Mouse (Mus musculus): ENCODE results near the gene Idnk. TPM values are rescaled to one million over a fixed set of nuclear protein-coding genes. Genes with fewer than 3 reads are reported as not detected.
"Not testable (repeated sequence)": the region's sequence is repeated elsewhere in the genome, so short reads cannot be mapped to it uniquely, and the experiment has no call there.

Gene Idnk
- total RNA-seq, 2 experiments from 2014 or later: 8.0 to 10.8 TPM

DNA sequence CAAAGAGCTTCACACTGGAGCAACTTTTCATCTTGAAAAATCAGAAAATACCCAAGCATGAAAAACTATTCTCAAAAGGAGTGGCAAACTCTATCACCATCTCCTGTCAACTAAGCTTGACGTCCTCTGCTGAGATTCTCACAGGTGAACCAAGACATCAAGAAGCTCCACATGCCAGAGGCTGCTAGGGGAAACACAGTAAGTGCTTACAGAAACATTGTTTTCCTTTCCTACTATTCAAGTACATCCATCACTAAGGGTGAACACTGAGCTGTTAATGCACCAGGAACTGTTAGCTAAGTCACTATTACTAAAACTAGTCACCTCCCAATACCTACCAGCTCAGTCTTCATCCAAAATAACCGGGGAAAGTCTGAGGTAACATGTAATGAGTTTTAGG, 32.5 kb upstream of the Idnk start:
- no peak for TF ChIP-seq CTCF (IDR thresholded peaks at IDR 0.05)
- no peak overlapping the region for H3K4me3 ChIP-seq
- DNase-seq: no peak
- no peak overlapping the region for H3K27ac ChIP-seq
- intact Hi-C loops (cut with DNase I): loop anchor here (10.0 kb wide), 1 partner anchor 260 kb away; the partner anchor contains the start of gene 2210016F16Rik

DNA sequence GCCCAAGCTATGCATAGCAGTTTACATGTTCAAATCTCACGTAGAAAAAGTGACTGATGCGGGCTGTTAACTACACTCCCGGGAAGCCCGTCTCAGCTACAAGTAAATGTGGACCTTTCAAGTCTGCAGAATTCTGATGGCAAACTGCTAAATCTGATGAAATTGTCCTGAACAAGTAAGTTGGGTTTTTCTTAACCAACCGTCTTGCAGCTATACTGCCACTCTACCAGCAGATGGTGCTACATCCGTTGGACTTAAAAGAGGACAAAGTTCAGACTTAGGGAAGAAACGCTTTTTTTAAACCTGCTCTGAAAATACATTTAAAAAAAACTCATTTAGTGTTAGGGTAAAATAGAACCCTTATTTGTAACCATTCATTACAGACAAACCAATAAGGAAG, 31.3 kb upstream of the Idnk start:
- Histone ChIP-seq H3K4me3 (peak overlapping the region; percentile 96), H3K27ac (peak overlapping the region; percentile 100)
- no peak; the same call in 1 of the 2 replicates for TF ChIP-seq CTCF (IDR thresholded peaks at IDR 0.05)
- peak; percentile 36 for DNase-seq
- intact Hi-C loops (cut with DNase I): loop anchor here (10.0 kb wide), 1 partner anchor 259 kb away; the partner anchor contains the start of gene 2210016F16Rik

DNA sequence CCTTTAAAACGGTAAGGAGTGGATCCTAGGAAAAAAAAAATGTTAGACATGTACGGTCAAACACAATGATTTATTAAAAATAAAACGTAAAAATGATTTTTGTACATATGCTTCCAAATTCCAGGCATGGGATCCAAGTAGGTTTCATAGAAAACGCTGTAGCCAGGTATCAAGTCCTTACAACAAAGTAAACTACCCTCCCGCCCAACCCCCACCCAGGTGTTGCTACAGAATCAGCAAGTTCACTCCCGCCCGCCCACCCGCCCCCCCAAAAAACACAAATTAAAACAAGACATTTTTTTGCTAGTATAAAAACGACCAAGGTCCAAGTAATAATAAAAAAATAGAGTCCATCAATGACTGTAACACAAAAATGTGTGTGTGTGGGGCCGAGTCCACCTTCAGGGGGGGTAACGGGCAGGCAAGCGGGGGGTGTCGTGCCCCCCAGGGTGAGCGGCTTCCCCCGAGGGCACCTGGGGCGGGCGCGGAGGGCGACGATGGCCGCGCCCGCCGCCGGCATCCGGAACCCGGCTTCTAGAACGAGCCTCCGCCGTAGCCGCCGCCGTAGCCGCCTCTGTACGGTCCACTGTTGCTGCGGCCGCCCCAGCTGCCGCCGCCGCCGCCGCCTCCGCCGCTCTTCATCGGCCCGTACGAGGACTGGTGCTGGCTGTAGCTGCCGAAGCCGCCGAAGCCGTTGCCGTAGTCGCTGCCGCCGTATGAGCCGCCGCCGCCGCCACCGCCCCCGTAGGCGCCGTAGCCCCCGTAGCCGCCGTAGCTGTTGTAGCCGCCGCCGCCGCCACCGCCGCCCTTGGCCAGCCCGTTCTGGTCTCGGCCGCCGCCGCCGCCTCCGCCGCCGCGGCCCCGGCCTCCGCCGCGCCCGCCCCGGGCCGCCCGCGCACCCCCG, 30.3 kb upstream of the Idnk start:
- intact Hi-C loops (cut with DNase I): loop anchor here (10.0 kb wide), 1 partner anchor 258 kb away; the partner anchor contains the start of gene 2210016F16Rik
- no peak for TF ChIP-seq CTCF (IDR thresholded peaks at IDR 0.05)
- H3K27ac ChIP-seq: peak overlapping the region; percentile 100
- peak overlapping the region; percentile 96 for H3K4me3 ChIP-seq
- DNase-seq: peak; percentile 64

DNA sequence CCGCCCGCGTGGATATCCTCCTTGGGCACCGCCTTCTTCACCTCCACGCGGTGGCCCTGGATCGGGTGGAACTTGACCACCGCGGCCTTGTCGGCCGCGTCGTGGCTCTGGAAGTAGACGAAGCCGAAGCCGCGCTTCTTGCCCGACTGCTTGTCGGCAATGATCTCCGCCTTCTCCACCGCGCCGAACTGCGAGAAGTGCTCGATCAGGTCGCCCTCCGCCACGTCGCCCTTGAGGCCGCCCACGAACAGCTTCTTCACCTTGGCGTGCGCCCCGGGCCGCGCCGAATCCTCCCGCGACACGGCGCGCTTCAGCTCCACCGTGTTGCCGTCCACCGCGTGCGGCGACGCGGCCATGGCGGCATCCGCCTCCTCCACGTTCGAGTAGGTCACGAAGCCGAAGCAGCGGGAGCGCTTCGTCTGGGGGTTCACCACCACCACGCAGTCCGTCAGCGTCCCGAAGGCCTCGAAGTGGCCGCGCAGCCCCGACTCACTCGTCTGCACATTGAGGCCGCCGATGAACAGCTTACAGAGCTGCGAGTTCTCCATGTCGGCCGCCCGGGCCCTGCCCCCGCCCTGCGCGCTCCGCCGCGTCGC, 29.6 kb upstream of the Idnk start:
- peak; percentile 72 for DNase-seq
- no peak for TF ChIP-seq CTCF (IDR thresholded peaks at IDR 0.05)
- intact Hi-C loops (cut with DNase I): loop anchor here (2.0 to 10.0 kb wide), 2 partner anchors 29 to 257 kb away; partner anchors contain the start of genes 2210016F16Rik and Idnk
- H3K27ac ChIP-seq: peak overlapping the region; percentile 100
- peak overlapping the region; percentile 96 for H3K4me3 ChIP-seq

DNA sequence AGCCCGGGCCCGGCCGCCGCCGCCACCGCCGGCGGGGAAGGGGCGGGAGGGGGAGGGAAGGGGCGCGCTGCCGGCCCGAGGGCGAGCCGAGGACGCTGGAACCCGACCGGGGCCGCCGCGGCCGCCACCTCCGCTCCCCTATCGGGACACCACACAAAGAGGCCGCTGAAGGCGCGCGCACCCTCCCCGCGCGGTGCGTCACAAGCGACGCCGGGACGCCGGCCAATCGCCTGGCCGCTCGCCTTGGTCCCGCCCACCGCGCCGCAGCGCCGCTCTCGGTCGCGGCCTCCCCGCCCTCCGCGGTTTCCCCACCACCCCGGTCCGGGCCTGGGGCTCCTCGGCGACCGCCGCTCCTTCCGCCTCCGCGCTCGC, 29.1 kb upstream of the Idnk start, which contains the start of gene Hnrnpa0:
Gene Hnrnpa0 (minus strand): TSS at position 161 of the 372 bp plus-strand sequence.
- peak within 1 kb of the TSS; percentile 100 for H3K27ac ChIP-seq
- peak; percentile 97 for DNase-seq
- peak within 1 kb of the TSS; percentile 96 for H3K4me3 ChIP-seq
- intact Hi-C loops (cut with DNase I): loop anchor here (2.0 to 10.0 kb wide), 2 partner anchors 28 to 256 kb away; partner anchors contain the start of genes 2210016F16Rik and Idnk
- no peak for TF ChIP-seq CTCF (IDR thresholded peaks at IDR 0.05)

DNA sequence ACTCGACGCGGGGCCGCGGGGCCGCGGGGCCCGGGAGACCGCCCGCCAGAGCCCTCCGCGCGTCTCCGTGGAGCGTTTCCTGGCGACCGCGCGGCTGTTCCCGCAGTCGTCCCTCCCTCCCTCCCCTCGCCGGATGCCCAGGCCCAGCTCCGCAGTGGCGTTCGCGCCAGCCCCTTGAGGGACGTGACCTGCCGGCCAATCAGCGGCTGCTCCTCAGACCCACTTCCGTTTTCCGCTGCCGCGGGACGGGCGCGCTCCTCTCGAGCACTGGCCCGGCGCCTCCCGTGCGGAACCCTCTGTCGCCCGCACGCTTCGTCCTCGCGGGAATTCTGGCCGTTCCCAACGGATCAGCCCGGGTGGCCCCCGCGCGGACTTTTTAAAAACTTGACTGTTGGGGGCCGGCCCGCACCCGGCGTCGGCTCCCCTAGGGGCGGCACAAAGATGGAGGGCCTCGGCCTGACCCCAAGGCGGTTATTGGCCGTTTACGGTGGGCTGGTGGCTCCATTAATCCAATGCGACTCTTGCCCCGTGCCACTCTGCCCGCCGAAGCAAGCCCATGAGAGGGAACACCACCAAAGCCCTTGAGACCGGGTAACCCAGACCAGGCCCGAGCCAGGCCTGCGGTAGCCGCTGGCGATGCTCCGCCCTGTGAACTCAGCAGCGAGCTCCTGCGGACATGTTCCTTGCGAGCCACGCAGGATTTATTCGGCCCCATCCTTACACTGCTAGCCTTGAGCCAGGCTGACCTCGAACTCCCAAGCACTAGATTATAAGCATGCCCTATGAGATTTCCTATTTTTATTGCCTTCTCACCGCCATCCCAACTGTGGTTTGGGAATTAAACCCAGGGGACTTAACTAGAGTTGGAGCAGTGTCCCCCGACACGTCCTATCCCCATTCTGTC, 28.4 kb upstream of the Idnk start:
- Histone ChIP-seq H3K27ac (peak overlapping the region; percentile 100), H3K4me3 (peak overlapping the region; percentile 96)
- DNase-seq: peak; percentile 99
- TF ChIP-seq CTCF (IDR thresholded peaks at IDR 0.05): peak; percentile 9; the same call in 1 of the 2 replicates
- intact Hi-C loops (cut with DNase I): loop anchor here (2.0 to 10.0 kb wide), 2 partner anchors 28 to 256 kb away; partner anchors contain the start of genes 2210016F16Rik and Idnk

DNA sequence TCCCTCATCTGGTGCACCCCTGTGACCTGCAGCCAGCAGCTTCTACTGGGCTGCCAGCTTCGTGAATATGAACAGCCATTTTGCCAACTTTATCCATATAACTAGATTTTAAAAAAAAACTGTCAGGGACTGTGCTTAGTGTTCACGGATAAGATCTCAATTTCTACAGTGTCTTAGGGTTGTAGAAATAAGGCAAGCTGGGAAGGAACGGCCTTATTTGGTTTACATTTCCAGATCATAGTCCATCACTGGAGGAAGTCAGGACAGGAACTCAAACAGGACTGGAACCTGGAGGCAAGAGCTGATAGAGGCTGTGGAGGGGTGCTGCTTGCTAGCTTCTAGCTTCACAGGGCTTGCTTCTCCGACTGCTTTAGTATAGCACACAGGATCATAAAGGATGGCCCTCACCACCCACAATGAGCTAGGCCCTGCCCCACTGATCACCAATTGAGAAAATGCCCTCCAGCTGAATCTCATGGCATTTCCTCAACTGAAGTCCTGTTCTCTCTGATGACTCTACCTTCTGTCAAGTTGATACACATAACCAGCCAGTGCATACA, 27.7 kb upstream of the Idnk start:
- DNase-seq: no peak
- H3K27ac ChIP-seq: peak overlapping the region; percentile 100
- intact Hi-C loops (cut with DNase I): loop anchor here (2.0 to 10.0 kb wide), 2 partner anchors 27 to 255 kb away; partner anchors contain the start of genes 2210016F16Rik and Idnk
- H3K4me3 ChIP-seq: peak overlapping the region; percentile 96
- no peak for TF ChIP-seq CTCF (IDR thresholded peaks at IDR 0.05)

DNA sequence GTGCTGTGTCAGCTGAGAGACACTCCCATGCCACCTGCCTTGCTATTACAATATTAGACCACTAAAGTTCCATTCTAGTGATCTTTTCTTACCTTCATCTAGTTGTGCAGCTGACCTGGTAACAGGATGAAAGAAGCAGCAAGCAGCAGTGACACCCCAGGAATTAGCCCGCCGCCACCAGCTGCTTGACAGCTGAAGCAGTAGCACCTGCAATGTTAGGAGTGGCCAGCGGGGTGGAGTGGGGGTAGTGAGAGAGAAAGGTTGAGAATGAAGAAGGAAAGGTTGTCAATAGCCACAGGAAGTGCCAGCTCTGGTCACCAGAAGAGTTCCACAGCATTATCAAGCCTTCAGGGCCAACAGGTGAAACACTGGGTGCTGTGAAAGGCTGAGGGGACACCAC, 25.8 kb upstream of the Idnk start:
- intact Hi-C loops (cut with DNase I): no loop called here
- H3K4me3 ChIP-seq: no peak overlapping the region
- DNase-seq: no peak
- TF ChIP-seq CTCF (IDR thresholded peaks at IDR 0.05): no peak
- H3K27ac ChIP-seq: no peak overlapping the region

DNA sequence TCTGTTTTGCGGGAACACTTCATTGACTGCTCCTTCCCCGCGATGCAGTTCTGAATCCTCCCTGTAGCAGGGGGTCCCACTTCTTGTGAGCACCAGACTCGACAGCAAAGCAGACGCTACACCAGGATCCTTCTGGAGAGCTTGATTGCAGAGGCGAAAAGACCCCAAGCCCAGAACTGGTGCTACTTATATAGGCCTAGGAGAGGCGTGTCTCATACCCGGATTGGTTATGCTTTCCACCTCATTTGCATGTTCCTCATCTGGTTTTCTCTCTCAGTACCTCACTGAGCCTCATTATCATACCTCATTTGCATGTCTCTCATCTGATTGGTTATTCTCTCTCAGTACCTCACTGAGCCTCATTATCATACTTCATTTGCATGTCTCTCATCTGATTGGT, 10.8 kb upstream of the Idnk start:
- intact Hi-C loops (cut with DNase I); DNase-seq: not testable (repeated sequence)

DNA sequence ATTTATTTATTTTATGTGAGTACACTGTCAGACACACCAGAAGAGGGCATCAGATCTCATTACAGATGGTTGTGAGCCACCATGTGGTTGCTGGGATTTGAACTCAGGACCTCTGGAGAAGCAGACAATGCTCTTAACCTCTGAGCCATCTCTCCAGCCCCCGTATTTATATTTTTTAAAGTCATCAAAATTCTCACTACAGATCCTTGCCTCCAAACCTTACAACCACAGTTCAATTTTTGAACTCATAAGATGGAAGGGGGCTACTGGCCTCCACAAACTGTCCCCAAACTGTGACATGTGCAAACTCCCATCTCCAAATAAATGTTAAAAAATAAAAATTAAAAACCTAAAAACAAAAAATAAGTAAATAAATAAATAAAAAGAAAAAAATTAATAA, 9.7 kb upstream of the Idnk start:
- H3K4me3 ChIP-seq: no peak overlapping the region
- no peak for DNase-seq
- H3K27ac ChIP-seq: no peak overlapping the region
- TF ChIP-seq CTCF (IDR thresholded peaks at IDR 0.05): no peak
- intact Hi-C loops (cut with DNase I): no loop called here

More for the DNA sequence above, 10.8 kb upstream of the Idnk start:
- not testable (repeated sequence) for H3K4me3 ChIP-seq, H3K27ac ChIP-seq

DNA sequence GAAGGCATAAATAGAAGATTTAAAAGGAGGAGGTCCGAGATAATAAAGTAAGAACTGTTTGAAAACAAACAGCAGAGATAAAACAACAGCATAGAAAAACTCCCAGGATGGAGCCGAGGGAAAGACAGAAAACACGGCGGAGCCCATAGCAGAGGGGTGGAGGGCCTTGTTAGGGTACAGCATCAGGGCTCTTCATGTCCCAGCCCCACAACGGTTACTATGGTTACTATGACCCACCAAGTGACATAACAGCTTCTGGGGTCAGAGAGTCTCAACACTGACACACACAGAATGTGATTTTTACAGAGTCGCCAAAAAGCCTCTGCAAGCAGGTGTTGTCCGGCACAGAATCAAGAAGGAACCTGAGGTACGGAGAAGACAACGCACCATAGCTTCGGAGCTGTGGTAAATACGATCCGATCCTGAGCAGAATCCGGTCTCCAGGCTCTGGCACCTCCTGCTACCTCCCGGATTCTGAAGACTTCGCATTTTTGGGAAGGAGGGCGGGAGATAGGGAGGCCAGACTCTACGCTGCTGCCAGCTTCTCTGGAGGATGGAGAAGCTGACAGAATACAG, 9.1 kb upstream of the Idnk start:
- no peak for DNase-seq
- intact Hi-C loops (cut with DNase I): no loop called here
- Histone ChIP-seq H3K27ac (peak overlapping the region; percentile 17; the same call in 1 of the 2 replicates), H3K4me3 (peak overlapping the region; percentile 58)
- no peak for TF ChIP-seq CTCF (IDR thresholded peaks at IDR 0.05)
